Mouse (Mus musculus) thymus, postnatal 14 days (tissue): ENCODE results near the gene Kcnq2.

Experiments
- DNase-seq: peaks from one replicate; pipeline ENCODE4 v3.0.0; 2021

Gene Kcnq2

DNA sequence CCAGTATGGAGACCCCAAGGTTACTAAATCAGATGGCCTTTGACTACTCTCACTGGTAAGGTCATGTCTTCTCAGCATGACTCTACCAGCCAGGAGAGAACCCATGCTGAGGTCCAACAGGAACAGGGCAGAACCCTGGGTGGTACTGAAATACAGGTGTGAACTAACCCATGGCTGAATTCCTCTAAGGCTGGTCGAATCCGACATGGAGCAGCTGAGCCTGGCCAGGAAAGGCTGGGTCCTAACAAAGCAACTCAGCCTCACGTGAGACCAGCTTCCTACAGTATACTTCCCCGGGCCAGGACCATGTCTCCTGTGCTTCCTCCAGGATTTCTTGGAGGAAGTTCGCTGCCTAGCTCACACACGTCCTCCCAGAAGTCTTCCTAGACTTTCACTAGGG is 98.5 kb downstream of the Kcnq2 start:
- no peak for DNase-seq

DNA sequence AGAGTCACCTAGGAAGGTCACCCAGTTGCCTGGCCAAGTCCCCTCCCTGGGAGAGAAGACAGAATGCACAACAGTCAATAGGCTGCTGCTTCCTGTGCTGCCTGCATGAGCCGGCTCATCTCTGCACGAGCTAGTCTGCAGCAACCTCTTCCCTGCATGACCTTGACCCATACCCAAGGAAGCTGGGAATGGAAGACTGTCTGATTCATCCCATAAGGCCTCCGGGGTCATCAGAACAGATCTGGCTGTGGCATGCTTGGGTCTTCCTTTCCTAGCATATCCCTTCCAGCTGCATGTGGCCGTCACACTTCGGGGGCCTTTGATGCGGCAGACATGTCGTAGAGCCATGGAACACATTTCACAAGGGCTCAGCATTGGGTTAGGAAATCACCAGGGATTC is 99.9 kb downstream of the Kcnq2 start:
- DNase-seq = no peak

DNA sequence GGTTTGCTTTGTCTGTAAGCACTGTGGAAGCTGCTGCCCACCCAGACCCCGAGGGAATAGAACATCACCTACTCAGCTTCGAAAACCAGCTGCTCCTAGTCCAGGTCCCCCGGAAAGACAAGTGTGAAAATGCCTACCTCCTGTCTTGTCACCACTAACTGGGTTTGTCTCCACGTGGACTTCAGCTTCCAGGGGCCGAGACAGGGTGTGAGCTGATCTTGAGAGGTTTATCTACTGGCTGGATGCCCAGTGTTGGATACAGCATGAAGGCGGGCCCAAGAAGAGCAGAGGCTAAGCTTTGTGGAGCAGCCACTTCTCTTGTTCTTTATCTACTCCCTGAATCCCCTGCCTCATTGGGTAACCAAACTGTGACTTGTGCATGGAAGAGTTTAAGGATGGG is 101.8 kb downstream of the Kcnq2 start:
- DNase-seq = no peak

DNA sequence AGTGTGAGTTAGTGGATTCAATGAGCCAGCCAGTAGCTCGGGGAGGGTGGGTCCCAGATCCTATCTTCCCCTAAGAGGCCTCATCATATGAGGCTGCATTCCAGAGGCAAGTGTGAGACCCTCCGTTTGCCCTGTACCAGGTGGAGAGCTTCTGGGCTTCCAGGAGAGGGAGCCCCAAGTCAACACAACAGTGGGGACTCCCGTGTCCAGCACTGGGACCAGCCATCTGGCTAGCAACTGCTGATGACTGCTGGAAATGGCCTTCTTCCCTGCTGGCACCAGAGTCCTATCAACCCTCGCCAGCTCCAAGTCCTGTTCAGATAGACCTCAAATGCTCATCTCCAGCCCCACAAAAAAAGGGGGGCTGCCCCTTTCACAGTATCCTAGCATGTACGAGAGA is 102.7 kb downstream of the Kcnq2 start:
- DNase-seq = no peak

DNA sequence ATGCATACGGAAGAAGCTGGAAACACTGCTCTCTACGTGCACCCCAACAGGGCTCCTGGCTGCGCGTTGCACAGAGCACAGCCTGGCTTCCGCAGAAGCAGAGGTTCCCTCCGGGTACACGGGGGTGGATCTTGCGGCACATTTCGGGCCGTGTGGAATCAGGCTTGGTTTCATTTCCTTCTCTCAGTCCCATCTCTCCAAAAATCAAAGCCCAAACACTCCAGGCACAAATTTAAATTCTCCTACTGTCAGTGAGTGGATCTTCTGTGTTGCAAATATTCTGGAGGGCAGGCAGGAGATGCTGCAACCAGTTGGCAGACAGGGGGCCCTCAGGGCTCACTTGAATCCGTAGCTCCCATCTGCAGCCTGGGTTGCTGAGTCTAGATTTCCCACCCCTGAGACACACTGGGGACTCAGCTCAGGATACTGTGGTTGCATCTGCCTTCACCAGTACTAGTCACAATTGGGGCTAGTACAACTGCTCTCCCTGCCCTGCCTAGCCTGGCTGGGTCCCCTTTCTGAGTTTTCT is 103.6 kb downstream of the Kcnq2 start:
- no peak for DNase-seq
